Mouse (Mus musculus) layer of hippocampus, postnatal 36 days (tissue): ENCODE data around the gene Fezf1. TPM values are rescaled to one million over a fixed set of nuclear protein-coding genes. Genes with fewer than 3 reads are reported as not detected.

Experiments used
- DNase-seq, 2 experiments: peaks; one replicate each; pipeline ENCODE4 v3.0.0; 2022
- total RNA-seq, 2 experiments: library from RNA; stranded (reverse); gene quantifications; 2 replicates each; pipeline ENCODE4 v1.2.3; 2021

Gene Fezf1
- total RNA-seq = under 1 TPM in 1 of 2 experiments, not detected in 1; 0.15 TPM

DNA sequence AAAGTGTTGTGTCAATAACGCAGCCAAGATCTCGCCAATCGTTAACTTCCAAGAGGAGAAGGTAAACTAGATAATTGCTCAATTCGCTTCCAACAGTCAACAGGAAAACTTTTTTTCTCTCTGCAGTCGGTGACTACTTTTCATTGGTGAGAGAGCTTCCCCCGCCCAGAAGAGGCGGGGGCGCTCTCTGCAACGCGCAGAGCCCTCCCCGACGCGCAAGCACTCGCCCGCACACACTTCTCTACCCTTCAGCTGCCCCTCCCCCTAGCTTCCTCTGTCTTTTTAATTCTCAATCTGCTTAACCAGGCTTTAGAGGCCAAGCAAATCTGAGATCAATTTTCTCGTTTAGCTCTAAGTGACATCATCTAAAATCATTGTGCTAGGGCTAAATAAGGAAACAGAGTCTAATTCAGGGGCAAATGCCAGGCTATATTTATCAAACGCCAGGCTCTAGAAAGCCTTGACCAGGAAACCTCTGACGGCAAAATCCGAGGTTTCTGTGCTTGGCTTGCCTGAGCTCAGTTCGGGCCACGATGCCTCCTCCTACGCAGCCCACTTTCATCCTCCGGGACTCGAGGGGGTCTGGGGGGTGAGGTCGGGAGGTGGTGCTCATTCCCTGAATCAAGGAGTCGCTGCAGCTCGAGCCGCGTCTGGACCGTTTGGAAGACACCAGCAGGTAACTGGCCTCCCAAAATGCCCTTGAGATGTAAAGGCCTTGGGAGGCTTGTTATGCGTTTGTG, at the start of gene Fezf1:
TSS of gene Fezf1 (minus strand) at position 50 of the 740 bp plus-strand sequence.
- no peak for DNase-seq

DNA sequence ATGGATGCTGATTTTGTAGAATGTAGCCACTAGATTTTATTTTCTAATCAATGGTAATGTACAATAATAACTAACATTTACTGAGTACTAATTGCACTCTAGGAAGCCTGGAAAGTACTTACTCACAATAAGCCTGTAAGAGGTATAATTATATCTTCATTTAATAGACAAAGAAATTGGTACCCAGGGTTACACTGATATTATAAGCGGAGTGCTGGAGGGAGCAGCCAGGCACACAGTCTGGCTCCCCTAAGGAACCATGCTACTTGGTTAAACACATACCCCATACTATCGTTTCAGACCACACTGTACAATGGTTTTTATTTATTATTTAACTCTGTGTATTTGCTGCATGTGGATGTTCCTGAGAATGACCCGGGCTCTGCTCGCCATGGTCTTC, 46.5 kb upstream of the Fezf1 start:
- DNase-seq = no peak

DNA sequence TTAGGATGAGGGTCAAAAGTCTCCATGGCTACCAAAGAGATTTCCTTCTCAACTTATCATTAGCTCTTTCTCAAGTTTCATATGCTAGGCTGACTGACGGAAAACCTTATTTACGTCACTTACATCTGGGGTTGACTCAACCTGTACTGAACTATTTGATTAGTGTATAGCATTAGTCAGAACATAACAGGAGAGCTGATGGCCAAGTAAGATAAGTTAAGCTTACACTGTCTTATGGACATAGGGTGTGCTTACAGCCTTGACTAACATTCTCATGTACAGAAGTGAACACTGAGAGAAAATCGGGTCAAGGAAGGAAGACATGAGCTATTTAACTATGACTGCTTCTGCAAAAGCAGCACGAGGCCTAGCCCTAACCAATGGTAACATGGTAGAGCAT, 40.6 kb upstream of the Fezf1 start:
- no peak for DNase-seq

- no peak for DNase-seq
Observed at GRCm38 (mm10) chr6:23281514-23281820, 33.3 kb upstream of the Fezf1 start.

DNA sequence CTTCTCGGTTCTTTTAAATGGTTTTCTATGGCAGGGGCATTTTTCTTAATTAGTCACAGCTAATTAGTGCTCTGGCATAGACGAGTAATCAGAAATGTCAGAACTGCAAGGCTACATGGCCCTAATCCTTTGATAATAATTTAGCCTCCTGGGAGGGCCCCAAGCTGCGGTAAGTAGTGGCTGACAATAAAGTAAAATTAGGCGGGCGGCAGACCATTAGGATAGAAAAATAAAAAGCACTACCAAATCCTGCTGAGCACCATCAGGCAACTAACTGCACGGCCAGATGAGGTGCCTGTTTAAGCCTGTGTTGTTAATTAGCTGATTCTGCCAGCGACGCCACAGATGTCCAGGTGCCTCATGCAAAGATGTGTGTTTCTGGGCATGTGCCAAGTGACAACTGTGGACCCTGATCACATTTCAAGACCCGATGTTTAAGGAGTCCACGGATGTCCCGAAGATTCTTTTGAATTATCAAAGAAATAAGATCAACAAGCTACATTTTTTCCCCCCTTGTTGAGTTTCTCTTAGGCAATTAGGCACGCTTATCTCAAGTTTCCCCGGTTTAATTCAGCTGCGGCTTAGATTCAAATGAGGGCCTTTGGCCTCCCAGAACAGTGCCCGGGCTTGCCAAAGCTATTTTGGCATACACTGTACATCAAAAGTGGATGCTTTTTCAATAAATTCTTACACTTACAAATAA, 32.8 kb upstream of the Fezf1 start:
- DNase-seq = no peak

DNA sequence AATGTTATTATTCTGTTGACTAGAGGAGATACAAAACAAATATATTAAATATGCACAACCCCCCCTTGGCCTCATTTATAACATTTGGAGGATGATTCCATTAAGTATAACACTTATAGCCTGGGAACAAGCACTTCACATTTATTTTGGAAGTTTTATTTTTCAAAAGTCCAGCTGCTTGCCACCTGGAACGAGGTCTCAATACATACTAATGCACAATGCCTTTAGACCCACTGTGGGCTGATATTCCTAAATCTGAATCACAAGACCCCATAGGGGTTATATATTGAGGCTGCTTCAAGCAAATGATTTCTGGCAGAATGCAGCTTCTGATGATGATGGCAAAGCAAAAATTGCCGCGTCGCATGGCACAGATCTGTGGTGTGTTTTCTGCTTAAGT, 25.3 kb upstream of the Fezf1 start:
- no peak for DNase-seq

DNA sequence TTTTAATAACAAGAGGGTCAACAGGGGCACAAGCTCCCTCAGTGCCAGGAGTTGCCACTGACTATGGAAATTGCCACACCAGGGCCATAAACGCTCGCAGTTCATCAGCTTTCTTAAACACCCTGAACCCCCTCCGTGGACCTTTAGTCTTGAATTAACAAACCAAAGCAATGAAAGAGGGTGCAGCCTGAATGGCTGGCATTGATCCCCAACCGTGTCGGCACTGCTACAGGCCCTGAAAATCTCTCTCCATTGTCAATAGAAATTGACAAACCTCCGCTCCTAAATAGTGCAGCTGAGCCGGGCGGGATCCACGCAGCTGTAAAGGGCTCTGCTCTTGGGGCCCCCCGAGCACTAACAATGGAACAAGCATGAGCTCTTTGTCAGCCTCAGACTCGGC, 24.8 kb upstream of the Fezf1 start:
- no peak for DNase-seq

GRCm38 (mm10) chr6:23272542-23272941, 24.4 kb upstream of the Fezf1 start:
- no peak for DNase-seq

GRCm38 (mm10) chr6:23260738-23261050, 12.5 kb upstream of the Fezf1 start:
- no peak for DNase-seq

DNA sequence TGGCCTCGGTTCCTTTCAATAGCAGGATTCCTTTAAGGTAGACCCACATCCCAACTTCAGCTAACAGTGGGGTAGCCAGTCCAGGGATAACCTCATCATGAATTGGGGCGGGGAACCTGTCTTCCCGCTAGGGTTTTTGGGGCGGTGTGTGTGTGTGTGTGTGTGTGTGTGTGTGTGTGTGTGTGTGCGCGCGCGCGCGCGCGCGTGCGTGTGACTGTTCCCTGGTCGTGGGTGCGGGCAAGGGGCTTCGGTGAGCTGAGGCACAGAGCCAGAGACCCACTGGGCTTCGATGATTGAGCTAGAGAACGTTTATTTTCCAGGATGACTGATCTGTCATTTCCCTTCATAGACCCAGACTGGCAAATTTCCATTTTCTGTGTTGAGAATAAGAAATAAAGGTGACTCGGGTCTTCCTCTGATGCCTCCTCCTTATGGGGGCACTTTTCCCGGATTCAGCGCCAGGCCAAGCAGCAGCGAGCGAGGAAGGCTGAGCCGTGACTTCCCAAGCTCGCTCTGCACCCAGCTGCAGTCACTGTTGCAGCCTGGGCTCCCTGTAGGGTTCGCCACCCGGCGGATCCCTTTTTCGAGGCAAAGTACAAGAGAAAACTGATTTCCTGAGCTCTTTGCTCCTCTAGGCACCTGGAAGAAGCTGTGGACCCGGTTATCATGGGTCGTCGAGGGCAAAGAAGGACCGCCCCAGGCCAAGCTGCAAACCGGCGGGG, 12.0 kb upstream of the Fezf1 start:
- DNase-seq = no peak

GRCm38 (mm10) chr6:23257981-23258380, 9.8 kb upstream of the Fezf1 start:
- DNase-seq = no peak

GRCm38 (mm10) chr6:23255161-23255560, 7.0 kb upstream of the Fezf1 start:
- no peak for DNase-seq

- DNase-seq = no peak
Observed at GRCm38 (mm10) chr6:23254644-23255043, 6.5 kb upstream of the Fezf1 start.

DNA sequence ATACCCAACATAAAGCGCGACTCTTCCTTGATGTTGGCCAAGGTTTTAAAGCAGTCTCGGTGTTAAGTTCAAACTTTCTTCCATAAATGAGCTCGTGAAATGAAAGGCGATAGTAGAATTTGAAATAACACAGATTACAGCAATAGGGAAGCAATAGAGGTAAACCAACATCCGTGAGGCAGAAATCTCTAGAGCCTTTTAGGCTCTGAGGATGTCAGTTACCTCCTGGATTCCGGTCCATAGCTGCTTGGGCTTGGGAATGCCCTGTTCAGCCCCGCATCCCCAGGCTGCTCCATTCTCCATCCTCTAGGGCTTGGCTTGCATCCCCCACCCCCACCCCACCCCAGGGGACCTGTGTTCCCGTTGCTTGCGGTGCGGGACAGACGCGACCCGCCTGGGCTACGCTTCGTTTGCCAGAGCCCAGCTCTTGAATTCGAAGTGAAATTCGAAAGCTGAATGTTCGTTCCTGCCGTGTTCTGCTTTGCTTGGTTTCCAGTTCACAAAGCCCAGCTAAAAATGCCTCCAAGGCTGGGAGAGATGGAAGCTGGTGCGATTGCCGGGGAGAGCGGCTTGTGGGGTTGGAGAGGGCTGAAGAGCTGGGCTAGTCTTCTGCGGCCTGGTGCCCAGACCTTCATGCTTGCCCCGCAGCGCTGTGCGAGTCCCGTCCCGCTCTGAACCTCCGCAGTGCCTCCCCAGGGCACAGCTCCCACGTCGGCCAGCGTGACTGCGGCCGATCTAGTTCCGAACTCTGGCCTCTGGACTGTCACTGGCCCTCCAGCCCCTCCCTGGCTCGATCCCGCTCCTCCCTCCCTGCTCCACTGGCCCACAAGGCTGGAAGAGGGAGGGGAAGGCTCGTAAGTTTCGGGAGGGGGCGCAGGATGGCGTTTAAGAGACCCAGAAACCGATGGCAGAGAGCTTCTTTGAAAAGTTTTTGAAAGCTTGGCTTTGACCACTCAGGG, 5.5 kb upstream of the Fezf1 start:
- DNase-seq = no peak

DNA sequence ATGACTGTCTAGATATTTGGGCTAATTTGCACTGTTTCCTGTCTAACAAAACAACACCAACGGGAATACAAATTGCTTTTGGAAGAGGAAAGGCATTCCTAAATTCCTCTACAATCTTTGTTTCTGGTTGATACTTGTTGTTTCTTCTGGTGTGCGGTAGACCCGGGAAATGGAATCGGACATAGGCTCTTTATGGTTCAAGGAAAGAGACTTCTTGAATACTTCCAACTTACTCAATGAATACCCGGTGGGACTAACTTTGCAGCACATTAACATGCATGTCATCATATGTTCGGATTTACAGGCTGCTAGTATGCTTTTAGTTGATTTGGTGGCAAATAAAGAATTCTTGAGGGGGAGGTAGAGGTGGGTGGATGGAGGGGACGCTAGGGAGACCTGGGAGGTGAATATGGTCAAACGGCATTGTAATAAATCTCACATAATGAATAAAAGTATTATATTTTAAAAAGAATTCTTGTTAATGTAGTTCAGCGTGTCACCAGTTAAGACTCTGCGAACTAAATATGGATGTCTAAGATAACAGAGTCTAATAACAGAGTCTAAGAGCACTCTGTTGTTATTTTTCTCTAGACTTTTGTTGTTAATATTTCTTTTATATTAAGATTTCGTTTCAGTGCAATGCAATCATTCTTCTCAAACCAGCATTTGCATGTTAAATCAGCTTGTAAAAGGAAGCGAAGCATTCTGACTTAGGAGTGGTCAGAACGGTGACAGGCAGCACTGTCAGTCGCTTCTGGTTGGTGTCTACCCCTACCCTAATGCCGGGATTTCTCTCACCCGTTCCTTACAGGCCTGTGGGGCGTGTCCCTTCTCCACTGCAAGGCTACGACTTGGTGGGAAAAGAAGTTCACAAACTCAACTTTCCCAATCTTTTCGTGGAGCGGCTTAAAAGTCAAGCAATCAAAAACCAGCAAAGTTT, 4.3 kb upstream of the Fezf1 start:
- DNase-seq = no peak

DNA sequence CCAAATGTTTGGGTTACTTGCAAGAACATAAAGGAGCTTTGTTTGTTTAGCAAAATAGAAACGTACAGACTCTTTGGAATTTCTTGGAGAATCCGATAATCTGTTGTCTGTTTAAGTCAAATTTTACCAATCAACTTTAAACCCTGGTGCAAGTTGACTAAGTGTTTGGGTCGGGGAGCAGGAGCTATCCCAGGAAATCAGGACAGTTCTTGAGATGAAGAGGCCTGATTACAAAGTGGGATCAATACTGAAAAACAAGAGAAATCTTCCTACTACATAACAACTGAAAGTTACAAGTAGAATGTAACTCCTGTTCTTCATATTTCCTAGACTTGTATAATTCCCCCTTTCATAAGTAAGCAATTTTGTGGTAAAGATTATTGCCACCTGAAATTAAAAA, 3.3 kb upstream of the Fezf1 start:
- DNase-seq = no peak

DNA sequence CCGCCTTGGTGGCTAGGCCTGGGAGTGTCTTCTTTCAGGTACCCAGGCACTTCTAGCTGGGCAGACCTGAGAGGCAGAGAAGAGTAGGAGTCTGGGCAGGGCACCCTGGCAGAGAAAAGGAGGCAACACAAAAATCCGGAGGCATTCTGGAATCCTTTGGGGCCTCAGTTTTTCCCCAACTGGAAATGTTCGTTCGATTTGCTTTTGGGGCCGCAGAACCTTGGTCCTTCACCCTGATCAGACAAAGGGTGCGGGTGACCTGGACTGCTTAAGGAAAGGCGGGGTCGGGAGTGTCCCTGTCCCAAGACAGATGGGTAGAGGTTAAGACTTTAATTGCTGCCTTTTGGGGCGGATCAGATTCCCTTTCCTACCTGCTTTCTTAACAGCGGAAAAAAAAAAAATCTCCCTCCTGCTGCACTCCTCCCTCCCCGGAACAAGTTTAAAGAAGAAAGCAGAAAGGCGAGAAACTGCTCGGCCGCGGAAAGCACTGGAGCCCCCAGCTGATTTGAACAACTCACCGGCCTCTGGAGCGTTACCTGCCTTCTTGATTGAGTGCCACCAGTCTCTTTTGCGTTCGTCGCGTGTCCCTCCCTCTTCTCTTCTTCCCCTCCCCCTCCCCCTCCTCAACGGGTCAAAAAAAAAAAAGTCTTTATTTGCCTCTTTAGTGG, 2.3 kb upstream of the Fezf1 start:
- no peak for DNase-seq

DNA sequence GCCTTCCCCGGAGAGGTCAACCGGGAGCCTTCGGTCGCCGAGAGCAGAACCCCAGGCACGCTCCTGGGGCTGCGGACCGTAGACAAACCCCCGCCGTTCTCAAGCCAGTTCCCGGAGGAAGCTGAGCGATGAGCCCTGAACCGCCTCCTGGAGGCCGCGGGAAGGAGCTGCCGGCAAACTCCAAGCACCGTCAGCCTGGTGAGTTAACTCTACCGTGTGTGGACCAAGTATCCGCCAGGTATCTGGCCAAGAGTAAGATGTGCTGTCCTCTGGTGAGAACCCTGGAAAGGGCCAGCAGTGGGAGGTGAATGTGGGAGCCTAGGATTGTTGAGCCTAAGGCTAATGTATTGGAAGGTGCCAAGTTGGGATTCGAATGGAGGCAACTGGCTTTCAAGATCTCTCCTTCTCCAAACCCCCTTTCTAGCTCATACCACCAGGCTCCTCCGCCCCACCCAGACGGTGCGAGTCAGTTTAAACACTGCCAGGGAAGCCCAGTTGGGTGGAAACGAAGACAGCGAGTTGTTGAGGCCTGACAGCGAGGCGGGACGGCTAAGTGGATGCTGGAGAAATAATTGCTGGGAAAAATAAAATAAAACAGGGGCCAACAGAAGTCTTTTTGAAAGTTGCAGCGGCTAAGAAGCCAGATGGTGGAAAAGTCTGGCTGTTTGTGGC, 1.6 kb upstream of the Fezf1 start:
- DNase-seq = no peak

GRCm38 (mm10) chr6:23249053-23249401, 865 bp upstream of the Fezf1 start:
- DNase-seq = no peak

- peak in 1 of 2 experiments; percentile 11 for DNase-seq
Observed at GRCm38 (mm10) chr6:23247512-23248312, 450 bp downstream of the Fezf1 start.
